Mouse (Mus musculus) liver, postnatal 0 days (tissue): ENCODE measurements at regions not wholly inside any gene's neighbourhood (a gene's known extent, or its start where the extent isn't known, plus 50 kb on each side); places are given as distances from the start of the nearest gene placed in this dataset.

Experiments used
- CTCF ChIP-seq: sonication (generic); IDR thresholded peaks from 2 replicates; pipeline ENCODE4 v1.5.1; 2016; ENCODE audit warnings: antibody characterized with exemption, low read depth
- EP300 ChIP-seq: IDR thresholded peaks from 2 replicates; pipeline ENCODE4 v1.6.1; 2016; ENCODE audit warnings: antibody characterized with exemption, low read depth, mild to moderate bottlenecking

- TF ChIP-seq EP300 (no peak), CTCF (no peak)
Measured at GRCm38 (mm10) chr1:72036141-72036540, 176.0 kb downstream of the Mreg start.
